Mouse (Mus musculus) erythroblast, embryonic 14.5 days (primary cell): ENCODE data around the gene Pknox2. TPM values are rescaled to one million over a fixed set of nuclear protein-coding genes. Genes with fewer than 3 reads are reported as not detected.

Source experiments
- H3K27me3 ChIP-seq: 2 replicates; pipeline ENCODE4 v1.6.1; 2012; ENCODE audit warnings: inconsistent platforms; ENCODE audit not compliant: control insufficient read depth
- H3K36me3 ChIP-seq: 2 replicates; pipeline ENCODE4 v1.6.1; 2012; ENCODE audit warnings: mild to moderate bottlenecking, inconsistent platforms; ENCODE audit not compliant: control insufficient read depth
- H3K4me1 ChIP-seq: 2 replicates; pipeline ENCODE4 v1.6.1; 2012; ENCODE audit warnings: inconsistent platforms; ENCODE audit not compliant: control insufficient read depth
- H3K4me3 ChIP-seq: replicated peaks from 2 replicates; pipeline ENCODE3; 2012; ENCODE audit warnings: moderate library complexity, mild to moderate bottlenecking, inconsistent platforms
- H3K9me3 ChIP-seq: 2 replicates; pipeline ENCODE4 v1.6.1; 2012; ENCODE audit warnings: low read length, inconsistent platforms, mixed read lengths; ENCODE audit not compliant: control insufficient read depth
- GATA1 ChIP-seq: IDR thresholded peaks from 2 replicates; pipeline ENCODE4 v1.6.1; 2012; ENCODE audit warnings: low read length, inconsistent platforms, mixed read lengths
- TAL1 ChIP-seq: IDR thresholded peaks from 3 replicates; pipeline ENCODE4 v1.6.1; 2012; ENCODE audit warnings: low read length, inconsistent platforms, mixed read lengths
- polyA plus RNA-seq: library from polyadenylated mRNA; stranded (reverse); fragments of >175 nt; gene quantifications from 2 replicates; pipeline ENCODE4 v1.2.3, GENCODE M21; 2012

The Pknox2 gene
- polyA plus RNA-seq, 1 experiment: not detected

DNA sequence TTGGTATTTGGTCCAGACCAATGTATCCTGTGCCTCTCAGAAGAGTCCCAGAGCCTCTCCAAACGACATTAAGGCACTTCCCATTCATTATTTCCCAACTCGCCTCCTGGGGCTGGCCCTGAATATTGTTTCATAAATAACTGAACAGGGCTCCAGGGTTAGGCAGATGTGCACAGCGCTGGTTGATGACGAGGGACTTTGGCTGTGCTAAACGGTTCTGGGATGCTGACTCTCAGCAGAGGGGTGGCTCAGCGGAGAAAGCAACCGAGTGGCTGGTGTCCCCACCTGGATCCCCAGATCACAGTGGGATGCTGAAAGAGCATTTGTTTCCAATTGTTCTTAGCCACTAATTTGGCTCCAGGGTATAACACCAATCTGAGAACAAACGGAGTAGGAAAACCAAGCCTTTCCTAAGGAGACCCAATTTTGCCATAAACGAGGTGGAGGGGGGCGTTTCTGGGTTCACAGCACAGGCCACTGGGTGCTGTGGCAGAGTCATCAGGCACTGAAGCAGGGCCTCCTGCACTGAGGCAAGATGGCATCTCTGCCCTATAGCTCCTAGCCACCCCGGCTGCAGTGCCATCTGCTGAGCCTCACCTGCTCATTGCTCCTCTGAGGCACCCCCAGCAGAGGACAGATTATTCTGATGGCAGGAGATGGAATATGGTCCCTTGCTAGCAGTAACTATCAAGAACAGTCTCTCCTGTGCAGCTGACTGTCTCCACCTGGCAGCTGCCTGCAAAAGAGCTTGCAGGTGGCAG, 52.8 kb downstream of the Pknox2 start:
- Histone ChIP-seq H3K4me1 (no peaks in the 10 kb centered on the region), H3K27me3 (no peaks in the 10 kb centered on the region), H3K36me3 (no peaks in the 10 kb centered on the region), H3K4me3 (no peak overlapping the region), H3K9me3 (no peaks in the 10 kb centered on the region)
- TF ChIP-seq TAL1 (no peak), GATA1 (no peak)

DNA sequence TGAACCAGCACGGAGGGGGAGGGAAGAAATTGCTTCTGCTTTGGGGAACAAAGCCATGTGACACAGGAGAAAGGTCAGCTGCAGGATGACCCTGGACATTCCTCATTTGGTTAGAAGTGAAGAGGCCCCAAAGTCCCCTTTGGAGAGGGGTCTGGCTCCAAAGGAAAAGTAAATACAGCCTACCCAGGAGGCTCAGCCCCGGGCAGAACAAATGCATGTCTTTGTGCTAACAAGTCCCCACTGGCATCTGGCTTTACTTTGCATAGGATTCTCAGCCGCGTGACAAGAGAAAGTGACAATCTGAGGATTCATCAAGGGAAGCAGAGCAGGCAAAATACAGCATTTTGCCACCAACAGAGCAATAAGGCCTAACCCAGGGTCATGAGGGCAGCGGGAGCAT, 54.1 kb downstream of the Pknox2 start:
- no peak for TF ChIP-seq TAL1
- TF ChIP-seq GATA1: no peak
- Histone ChIP-seq H3K4me1 (no peaks in the 10 kb centered on the region), H3K9me3 (no peaks in the 10 kb centered on the region), H3K36me3 (no peaks in the 10 kb centered on the region), H3K4me3 (no peak overlapping the region), H3K27me3 (no peaks in the 10 kb centered on the region)

DNA sequence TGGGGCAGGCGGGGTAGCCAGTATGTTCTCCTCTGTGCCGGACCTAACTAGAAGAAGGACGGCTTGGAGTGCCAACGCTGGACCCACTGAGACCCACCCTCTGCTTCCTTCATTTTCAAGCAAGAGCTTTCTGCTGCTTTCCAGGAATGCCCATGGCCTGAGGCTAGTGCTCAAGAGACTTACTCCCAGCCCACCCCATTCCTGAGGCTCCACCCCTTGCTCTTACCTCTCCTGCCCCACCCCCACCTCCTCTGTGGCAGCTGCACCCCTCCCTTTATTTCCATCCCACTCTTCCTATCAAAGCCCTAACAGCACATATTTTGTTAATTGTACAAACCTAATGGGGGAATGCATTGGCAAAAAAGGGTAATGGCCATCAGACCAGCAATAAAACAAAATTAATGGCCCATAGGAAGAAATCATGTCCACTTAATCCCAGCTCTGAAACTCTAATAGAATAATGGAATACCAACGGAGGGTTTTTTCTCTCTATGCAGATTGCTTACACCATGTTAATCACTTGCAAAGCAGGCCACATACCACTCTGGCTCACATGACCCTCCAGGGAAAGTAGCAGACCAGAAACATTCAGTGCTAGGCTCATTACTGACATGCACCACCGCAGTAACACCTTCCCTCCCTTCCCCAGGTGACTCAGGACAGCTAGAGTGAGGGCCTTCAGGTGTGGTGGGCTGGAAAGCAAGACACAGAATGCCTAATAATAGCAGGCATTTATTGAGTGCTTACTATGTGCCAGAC, 57.1 kb downstream of the Pknox2 start:
- no peaks in the 10 kb centered on the region for H3K4me1 ChIP-seq
- TF ChIP-seq GATA1 (no peak), TAL1 (no peak)

DNA sequence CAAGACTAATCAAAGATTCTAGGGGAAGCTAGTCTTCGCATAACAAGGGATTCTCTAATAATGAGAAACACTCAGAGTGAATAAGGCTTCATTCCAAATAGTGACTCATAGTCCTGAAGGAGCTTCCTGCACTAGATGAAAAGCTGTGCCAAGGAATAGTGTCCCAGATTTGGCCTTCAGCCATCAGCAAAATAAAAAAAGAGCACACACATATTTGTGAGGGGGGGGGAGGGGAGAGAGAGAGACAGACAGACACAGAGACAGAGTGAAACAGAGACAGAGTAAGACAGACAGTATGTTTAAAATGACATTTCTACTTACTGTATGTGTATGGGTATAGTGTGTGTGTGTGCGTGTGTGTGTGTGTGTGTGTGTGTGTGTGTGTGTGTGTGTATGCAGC, 61.8 kb downstream of the Pknox2 start:
- Histone ChIP-seq H3K4me3 (no peak overlapping the region), H3K4me1 (no peaks in the 10 kb centered on the region), H3K9me3 (no peaks in the 10 kb centered on the region), H3K36me3 (no peaks in the 10 kb centered on the region), H3K27me3 (no peaks in the 10 kb centered on the region)
- TF ChIP-seq TAL1: no peak
- no peak for TF ChIP-seq GATA1

More for the DNA sequence above, 57.1 kb downstream of the Pknox2 start:
- Histone ChIP-seq H3K9me3 (no peaks in the 10 kb centered on the region), H3K27me3 (no peaks in the 10 kb centered on the region), H3K4me3 (no peak overlapping the region), H3K36me3 (no peaks in the 10 kb centered on the region)

DNA sequence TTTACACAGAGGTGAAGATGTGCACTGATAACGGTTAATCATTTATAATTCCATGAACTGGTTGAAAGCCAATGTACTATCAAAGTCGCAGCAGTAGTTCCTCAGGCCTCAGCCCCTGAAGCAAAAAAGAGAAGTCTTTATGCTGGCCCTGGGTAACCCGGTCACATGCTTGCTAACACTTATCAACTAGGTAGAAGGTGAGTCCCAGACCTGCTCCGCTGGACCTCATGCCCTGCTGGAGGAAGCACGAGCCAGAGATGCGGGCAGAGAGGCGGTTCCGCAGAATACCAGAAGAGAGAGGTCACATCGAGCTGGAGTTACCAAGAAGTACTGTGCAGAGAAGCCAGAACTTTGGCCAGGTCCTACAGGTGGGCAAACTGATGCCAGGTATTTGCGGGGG, 65.0 kb downstream of the Pknox2 start:
- no peak for TF ChIP-seq GATA1
- no peaks in the 10 kb centered on the region for H3K36me3 ChIP-seq
- H3K4me1 ChIP-seq: no peaks in the 10 kb centered on the region
- no peaks in the 10 kb centered on the region for H3K27me3 ChIP-seq
- H3K4me3 ChIP-seq: no peak overlapping the region
- H3K9me3 ChIP-seq: no peaks in the 10 kb centered on the region

DNA sequence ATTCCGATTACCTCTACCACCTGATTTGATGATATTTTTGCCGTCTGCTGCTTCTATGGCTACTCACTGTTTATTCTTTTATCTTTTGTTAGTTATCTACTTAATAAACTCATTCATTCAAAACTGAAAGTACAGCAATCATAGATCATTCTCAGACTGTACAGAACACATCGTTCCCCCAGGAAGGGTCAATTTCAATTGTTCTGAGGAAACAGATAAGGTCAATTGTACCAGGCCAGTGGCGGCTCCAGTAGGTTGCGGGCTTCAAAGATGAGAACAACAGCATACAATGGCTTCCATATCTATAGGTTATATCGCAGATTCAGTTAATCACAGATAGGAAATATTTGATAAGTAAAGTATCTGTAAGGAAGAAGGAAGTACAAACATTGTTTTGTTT, 66.9 kb downstream of the Pknox2 start:
- Histone ChIP-seq H3K27me3 (no peaks in the 10 kb centered on the region), H3K4me3 (no peak overlapping the region), H3K9me3 (no peaks in the 10 kb centered on the region), H3K4me1 (no peaks in the 10 kb centered on the region), H3K36me3 (no peaks in the 10 kb centered on the region)
- no peak for TF ChIP-seq GATA1
- TF ChIP-seq TAL1: no peak

DNA sequence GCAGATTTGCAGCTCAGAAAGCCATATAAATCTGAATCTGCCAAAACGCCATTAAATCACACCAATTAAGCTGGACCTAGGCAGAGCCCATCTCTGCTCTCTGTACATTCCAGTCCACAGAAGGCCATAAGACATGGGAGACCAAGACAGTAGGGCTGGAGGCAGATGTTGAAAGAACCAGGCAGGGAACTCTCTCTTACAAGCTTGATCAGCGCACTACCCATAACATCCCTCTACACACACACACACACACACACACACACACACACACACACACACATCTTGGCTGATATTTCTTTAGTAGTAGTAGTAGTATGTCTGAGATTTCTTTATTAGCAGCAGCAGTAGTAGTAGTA, 70.2 kb downstream of the Pknox2 start:
- Histone ChIP-seq H3K9me3 (no peaks in the 10 kb centered on the region), H3K4me1 (no peaks in the 10 kb centered on the region), H3K27me3 (no peaks in the 10 kb centered on the region), H3K36me3 (no peaks in the 10 kb centered on the region), H3K4me3 (no peak overlapping the region)
- TF ChIP-seq GATA1 (no peak), TAL1 (no peak)

DNA sequence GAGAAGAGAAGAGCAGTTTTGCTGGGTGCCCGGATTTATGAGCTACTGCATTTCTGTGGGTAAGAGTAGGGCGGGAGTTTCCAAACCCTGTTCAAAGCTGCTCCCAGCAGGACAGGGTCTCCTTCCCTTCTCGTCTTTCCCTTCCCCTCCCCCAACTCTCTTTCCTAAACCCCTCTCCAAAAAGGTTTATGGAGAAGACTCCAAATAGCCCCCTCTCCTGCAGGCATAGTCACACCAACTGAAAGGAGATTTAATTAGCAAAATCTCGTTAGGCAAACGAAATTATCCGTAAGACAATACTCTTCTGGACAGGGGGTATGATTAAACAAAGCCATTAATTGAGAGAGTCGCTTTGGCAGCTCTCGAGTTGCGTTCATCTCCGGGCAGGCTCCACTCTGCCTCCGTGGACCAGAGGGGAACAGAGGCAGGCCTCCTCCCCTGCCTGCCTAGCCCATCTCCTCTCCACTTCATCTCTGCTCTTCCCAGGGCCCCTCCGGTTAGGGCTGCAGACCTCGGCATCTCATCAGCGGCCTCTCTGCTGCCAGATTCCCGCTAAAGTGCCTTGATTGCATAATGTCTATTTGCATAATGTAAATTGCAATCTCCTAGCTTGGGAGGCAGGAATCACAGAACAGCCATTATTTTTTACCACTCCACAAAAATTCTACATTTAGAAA, 70.7 kb downstream of the Pknox2 start:
- Histone ChIP-seq H3K36me3 (no peaks in the 10 kb centered on the region), H3K4me1 (no peaks in the 10 kb centered on the region), H3K9me3 (no peaks in the 10 kb centered on the region), H3K27me3 (no peaks in the 10 kb centered on the region), H3K4me3 (no peak overlapping the region)
- TF ChIP-seq GATA1 (no peak), TAL1 (no peak)

DNA sequence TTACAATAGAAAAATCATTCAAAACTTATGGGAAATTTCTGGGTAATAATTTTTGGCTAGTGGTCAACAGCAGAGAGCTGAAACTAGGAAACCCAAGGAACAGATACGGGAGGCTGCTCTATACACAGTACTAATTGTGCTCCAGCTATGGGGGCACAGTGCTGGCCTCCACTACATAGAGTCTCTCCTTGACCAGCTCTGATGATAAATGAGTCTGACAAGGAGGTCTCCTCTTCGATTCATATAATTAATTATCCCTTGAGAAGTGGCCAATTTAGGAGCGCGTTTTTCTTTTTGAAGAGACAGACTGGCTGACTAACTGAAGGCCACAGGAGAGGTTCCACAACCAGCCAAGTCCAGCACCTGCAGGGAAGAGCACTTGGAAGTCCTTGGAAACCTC, 71.3 kb downstream of the Pknox2 start:
- H3K27me3 ChIP-seq: no peaks in the 10 kb centered on the region
- no peaks in the 10 kb centered on the region for H3K36me3 ChIP-seq
- H3K9me3 ChIP-seq: no peaks in the 10 kb centered on the region
- H3K4me1 ChIP-seq: no peaks in the 10 kb centered on the region
- no peak for TF ChIP-seq GATA1
- no peak for TF ChIP-seq TAL1
- no peak overlapping the region for H3K4me3 ChIP-seq
